Mouse (Mus musculus): ENCODE data around the gene Samd1.
"Not testable (repeated sequence)": the region's sequence is repeated elsewhere in the genome, so short reads cannot be mapped to it uniquely, and the experiment has no call there.

- not testable (repeated sequence) for TF ChIP-seq POLR2A (IDR thresholded peaks at IDR 0.05; ENCODE audit: borderline replicate concordance, extremely low read depth, low read depth, low read length); CTCF (IDR thresholded peaks at IDR 0.05; ENCODE audit: insufficient read depth, low read length)
Measured at GRCm38 (mm10) chr8:84005502-84005901, 8.0 kb downstream of the Samd1 start.

Data from lung, adult 2 months (tissue).